Mouse (Mus musculus): Measurements from ENCODE around the gene Pias3. TPM values are rescaled to one million over a fixed set of nuclear protein-coding genes. Genes with fewer than 3 reads are reported as not detected.
A peak's percentile ranks its signal among the peaks of the same experiment; 100 is the strongest.

Pias3 gene
- polyA plus RNA-seq, 1 experiment from 2014 or later: 43.4 TPM

DNA sequence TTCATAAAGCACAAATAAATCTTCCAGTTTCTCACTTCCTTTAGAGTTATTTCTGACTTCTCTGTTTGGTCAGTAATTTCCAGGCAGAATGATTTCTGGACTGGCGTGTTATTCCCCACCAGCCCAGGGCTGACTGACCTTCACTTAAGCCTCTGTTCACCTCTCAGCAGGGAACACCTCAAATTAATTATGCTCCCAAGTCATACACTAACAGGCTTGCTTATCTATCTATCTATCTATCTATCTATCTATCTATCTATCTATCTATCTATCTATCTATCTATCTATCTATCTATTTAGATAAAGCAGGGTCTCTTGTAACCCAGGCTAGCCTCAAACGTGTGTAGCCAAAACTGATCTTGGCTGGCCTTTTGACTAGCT, 12.5 kb downstream of the Pias3 start:
- Histone ChIP-seq H3K9ac (ENCODE audit: low read depth, low read length) (no peak overlapping the region), H3K4me3 (ENCODE audit: low read length) (no peak overlapping the region; the same call in 1 of the 2 replicates), H3K4me2 (ENCODE audit: low read length) (peak overlapping the region; percentile 89), H3K9me3 (ENCODE audit: control insufficient read depth, low read length) (no peaks in the 10 kb centered on the region), H3K27me3 (replicated peaks; ENCODE audit: control insufficient read depth, insufficient read depth, low read length) (no peaks in the 10 kb centered on the region), H3K27ac (ENCODE audit: low read depth, low read length) (no peak overlapping the region), H3K4me1 (ENCODE audit: control insufficient read depth, insufficient read depth, low read depth, low read length) (no peaks in the 10 kb centered on the region), H3K36me3 (ENCODE audit: control insufficient read depth, insufficient read depth, low read length) (peaks cover 6% of the 10 kb centered on the region; the same call in 1 of the 2 replicates)
- 45% methylated on average over 2 of the region's 2 CpGs for WGBS
- ATAC-seq: peak; percentile 34; the same call in 1 of the 2 replicates

DNA sequence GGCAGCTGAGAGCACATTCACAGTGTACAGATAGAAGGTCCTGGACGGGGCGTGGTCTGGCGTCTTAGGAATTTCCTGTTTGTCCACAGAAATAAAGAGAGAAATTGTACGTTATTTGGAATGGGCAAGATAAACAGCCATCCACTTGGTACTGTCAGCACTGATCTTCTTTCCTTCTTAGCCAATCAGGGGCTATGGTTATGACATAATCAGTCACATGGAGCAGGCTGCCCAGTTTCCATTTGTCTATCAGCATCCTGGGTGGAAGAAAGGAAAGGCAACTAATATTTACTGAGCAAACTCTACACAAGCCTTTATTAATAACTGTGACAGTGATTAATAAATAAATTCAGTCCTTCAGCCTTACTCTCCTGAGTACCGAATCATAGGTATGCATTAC, 18.1 kb downstream of the Pias3 start:
- no peaks in the 10 kb centered on the region for H3K4me1 ChIP-seq (ENCODE audit: control insufficient read depth, insufficient read depth, low read depth, low read length)
- H3K27ac ChIP-seq (ENCODE audit: low read depth, low read length): no peak overlapping the region
- no peaks in the 10 kb centered on the region for H3K9me3 ChIP-seq (ENCODE audit: control insufficient read depth, low read length)
- H3K4me2 ChIP-seq (ENCODE audit: low read length): no peak overlapping the region
- H3K36me3 ChIP-seq (ENCODE audit: control insufficient read depth, insufficient read depth, low read length): peaks cover 9% of the 10 kb centered on the region
- WGBS: 91% methylated on average over 5 of the region's 5 CpGs
- no peak for ATAC-seq
- H3K27me3 ChIP-seq (replicated peaks; ENCODE audit: control insufficient read depth, insufficient read depth, low read length): no peaks in the 10 kb centered on the region
- no peak overlapping the region for H3K9ac ChIP-seq (ENCODE audit: low read depth, low read length)
- no peak overlapping the region for H3K4me3 ChIP-seq (ENCODE audit: low read length)

DNA sequence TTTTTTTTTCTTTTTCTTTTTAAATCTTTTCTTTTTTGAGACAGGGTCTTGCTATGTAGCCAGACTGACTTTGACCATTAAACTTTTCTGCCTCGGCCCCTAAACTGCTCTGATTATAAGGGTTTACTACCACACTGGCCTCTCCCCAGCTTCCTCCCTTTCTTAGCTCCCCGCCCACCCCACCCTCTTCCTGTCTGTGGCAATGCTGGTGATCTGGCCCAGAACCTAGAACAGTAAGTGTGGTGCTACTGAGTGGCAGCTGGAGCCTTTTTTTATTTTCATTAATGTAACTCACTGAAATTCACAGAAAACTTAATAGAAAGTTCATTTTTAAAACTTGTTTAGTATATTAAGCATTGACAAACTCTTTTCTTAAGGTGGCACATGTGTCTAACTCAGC, 19.7 kb downstream of the Pias3 start:
- no peak overlapping the region for H3K9ac ChIP-seq (ENCODE audit: low read depth, low read length)
- H3K4me2 ChIP-seq (ENCODE audit: low read length): no peak overlapping the region
- H3K36me3 ChIP-seq (ENCODE audit: control insufficient read depth, insufficient read depth, low read length): peaks cover 9% of the 10 kb centered on the region
- H3K4me1 ChIP-seq (ENCODE audit: control insufficient read depth, insufficient read depth, low read depth, low read length): no peaks in the 10 kb centered on the region
- no peak for ATAC-seq
- WGBS: 85% methylated on average over 2 of the region's 2 CpGs
- H3K4me3 ChIP-seq (ENCODE audit: low read length): no peak overlapping the region
- H3K27me3 ChIP-seq (replicated peaks; ENCODE audit: control insufficient read depth, insufficient read depth, low read length): no peaks in the 10 kb centered on the region
- no peak overlapping the region for H3K27ac ChIP-seq (ENCODE audit: low read depth, low read length)
- H3K9me3 ChIP-seq (ENCODE audit: control insufficient read depth, low read length): no peaks in the 10 kb centered on the region

DNA sequence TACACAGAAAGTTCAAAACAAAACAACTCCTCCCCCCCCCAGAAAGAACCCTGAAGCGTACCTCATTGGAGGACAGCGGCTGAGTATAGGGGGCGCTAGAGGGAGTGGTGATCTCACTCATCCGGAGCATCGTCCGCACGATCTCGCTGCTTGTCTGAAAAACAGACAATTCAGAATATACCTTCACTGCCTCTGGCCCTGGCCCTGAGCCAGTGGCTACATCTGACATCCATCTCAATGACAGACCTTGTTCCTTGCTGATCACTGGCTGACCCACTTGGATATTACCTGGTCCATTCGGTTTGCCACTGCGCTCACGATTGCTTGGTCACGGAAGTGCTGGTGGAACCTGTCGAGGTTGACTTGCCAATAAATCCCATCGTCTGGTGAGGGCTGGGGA, 23.0 kb downstream of the Pias3 start:
- 30% methylated on average over 14 of the region's 14 CpGs for WGBS
- Histone ChIP-seq H3K27ac (ENCODE audit: low read depth, low read length) (peak overlapping the region; percentile 9; the same call in 1 of the 2 replicates), H3K4me1 (ENCODE audit: control insufficient read depth, insufficient read depth, low read depth, low read length) (no peaks in the 10 kb centered on the region), H3K4me3 (ENCODE audit: low read length) (no peak overlapping the region), H3K36me3 (ENCODE audit: control insufficient read depth, insufficient read depth, low read length) (peaks cover 15% of the 10 kb centered on the region), H3K9ac (ENCODE audit: low read depth, low read length) (no peak overlapping the region), H3K9me3 (ENCODE audit: control insufficient read depth, low read length) (no peaks in the 10 kb centered on the region), H3K27me3 (replicated peaks; ENCODE audit: control insufficient read depth, insufficient read depth, low read length) (no peaks in the 10 kb centered on the region), H3K4me2 (ENCODE audit: low read length) (peak overlapping the region; percentile 15; the same call in 1 of the 2 replicates)
- peak; percentile 60; the same call in 1 of the 2 replicates for ATAC-seq

DNA sequence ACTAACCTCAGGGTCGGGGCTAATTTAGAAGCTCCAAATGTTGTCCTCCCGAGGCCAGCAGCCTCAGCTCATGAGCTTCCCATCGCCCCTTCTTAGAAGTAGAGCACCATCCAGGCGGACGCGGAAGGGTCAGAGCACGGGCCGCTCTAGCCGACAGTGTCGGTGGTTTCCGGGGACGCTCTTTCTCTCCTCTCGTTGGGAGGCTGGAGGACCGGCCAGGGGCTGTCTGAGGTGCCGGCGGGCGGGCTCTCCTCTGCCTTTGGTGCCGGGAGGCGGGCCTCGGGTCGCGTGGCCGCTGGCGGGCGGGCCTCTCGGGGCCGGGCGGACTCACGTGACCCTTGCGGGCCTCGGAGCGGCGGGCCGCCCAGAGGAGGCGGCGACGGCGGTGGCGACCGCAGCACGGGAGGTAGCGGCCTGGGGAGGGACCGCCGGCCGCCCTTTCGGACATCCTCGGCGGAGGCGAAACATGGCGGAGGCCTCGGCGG, 31.2 kb downstream of the Pias3 start, which contains the start of the genes Polr3c and Rnf115:
Gene Polr3c (minus strand): TSS at position 286 of the 485 bp plus-strand sequence.
Gene Rnf115 (plus strand): TSS at position 322 of the 485 bp plus-strand sequence.
- Histone ChIP-seq H3K4me1 (ENCODE audit: control insufficient read depth, insufficient read depth, low read depth, low read length) (peaks cover 16% of the 10 kb centered on the region), H3K4me2 (ENCODE audit: low read length) (peak within 1 kb of the TSS; percentile 78), H3K9ac (ENCODE audit: low read depth, low read length) (peak within 1 kb of the TSS; percentile 88), H3K27me3 (replicated peaks; ENCODE audit: control insufficient read depth, insufficient read depth, low read length) (no peaks in the 10 kb centered on the region), H3K9me3 (ENCODE audit: control insufficient read depth, low read length) (no peaks in the 10 kb centered on the region), H3K27ac (ENCODE audit: low read depth, low read length) (peak within 1 kb of the TSS; percentile 88), H3K36me3 (ENCODE audit: control insufficient read depth, insufficient read depth, low read length) (peaks cover 7% of the 10 kb centered on the region), H3K4me3 (ENCODE audit: low read length) (peak within 1 kb of the TSS; percentile 83)
- peak; percentile 99 for ATAC-seq
- under 1% methylated on average over 47 of the region's 52 CpGs for WGBS

DNA sequence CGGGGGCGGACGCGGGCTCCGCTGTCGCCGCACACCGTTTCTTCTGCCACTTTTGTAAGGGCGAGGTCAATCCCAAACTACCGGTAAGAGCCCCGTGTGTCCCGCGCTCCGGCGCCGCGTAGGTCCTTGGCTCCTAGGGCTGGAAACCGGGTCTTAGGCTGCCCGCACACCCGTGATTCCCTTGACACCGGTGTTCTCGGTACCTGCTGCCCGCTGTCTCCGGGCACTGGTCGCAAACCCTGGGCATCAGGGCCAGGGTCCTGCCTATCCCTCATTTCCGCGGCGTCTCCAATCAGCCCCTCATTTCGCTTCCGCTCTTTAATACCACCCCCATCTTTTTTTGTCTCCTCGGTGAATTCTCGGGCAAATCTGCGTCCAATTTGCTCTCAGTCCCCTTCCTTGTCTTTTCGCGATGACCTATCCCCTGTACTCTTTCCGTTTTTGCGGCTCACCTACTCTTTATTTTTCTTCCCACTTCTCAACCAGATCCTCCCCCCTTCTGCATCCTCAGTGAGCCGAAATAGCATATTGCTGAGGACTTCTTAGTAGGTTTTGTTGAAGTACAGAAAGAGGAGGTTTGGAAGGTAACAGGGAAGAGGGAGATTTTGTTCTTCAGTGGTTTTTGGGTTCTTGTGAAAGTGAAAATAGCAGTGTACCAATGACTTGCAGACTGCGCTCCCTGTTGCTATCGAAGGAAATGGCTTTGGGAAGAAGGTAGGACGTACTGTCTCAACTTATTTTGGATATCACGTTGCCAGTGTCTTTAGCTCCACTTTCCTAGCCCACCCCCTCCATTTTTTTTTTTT, 31.8 kb downstream of the Pias3 start:
- H3K4me3 ChIP-seq (ENCODE audit: low read length): peak overlapping the region; percentile 83
- peak; percentile 60 for ATAC-seq
- H3K4me1 ChIP-seq (ENCODE audit: control insufficient read depth, insufficient read depth, low read depth, low read length): peaks cover 16% of the 10 kb centered on the region
- no peaks in the 10 kb centered on the region for H3K27me3 ChIP-seq (replicated peaks; ENCODE audit: control insufficient read depth, insufficient read depth, low read length)
- peaks cover 6% of the 10 kb centered on the region for H3K36me3 ChIP-seq (ENCODE audit: control insufficient read depth, insufficient read depth, low read length)
- peak overlapping the region; percentile 78 for H3K4me2 ChIP-seq (ENCODE audit: low read length)
- H3K9me3 ChIP-seq (ENCODE audit: control insufficient read depth, low read length): no peaks in the 10 kb centered on the region
- peak overlapping the region; percentile 88 for H3K27ac ChIP-seq (ENCODE audit: low read depth, low read length)
- WGBS: under 1% methylated on average over 33 of the region's 42 CpGs
- peak overlapping the region; percentile 88 for H3K9ac ChIP-seq (ENCODE audit: low read depth, low read length)

DNA sequence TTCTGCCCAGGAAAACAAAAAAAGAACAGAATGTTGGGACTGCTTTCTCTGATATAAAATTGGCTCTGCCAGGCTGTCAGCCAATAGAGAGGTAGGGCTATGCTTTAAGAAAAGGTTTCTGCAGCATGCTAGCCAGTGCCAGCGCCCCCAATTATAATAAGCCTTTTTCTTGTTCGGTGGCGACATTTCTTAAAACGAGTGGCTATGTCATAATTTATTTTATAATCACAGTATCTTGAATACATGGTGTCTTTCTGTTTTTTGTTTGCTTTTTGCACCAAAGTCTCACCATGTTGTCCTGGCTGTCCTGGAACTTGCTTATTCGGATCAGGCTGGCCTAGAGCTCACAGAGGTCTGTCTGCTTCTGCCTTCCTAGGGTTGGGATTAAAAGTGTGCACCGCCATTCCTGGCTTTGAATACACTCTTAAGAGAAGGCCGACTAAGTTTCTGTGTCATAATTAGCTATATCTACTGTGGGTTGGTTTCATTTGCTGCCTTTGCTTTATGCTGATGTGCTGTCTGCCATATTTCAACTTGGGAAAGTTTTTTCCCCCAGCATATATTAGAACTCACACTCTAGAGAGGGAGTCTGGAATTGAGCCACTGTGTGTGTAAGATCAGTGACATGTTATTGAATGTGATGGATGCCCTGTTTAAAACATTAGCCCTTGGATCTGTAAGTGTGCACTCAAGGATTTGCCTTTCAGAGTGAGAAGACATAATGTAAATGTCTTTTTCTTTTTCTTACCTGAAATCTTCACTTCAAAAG, 32.6 kb downstream of the Pias3 start:
- Histone ChIP-seq H3K4me3 (ENCODE audit: low read length) (peak overlapping the region; percentile 83), H3K4me1 (ENCODE audit: control insufficient read depth, insufficient read depth, low read depth, low read length) (peaks cover 16% of the 10 kb centered on the region), H3K36me3 (ENCODE audit: control insufficient read depth, insufficient read depth, low read length) (peaks cover under 1% of the 10 kb centered on the region; the same call in 1 of the 2 replicates), H3K9me3 (ENCODE audit: control insufficient read depth, low read length) (no peaks in the 10 kb centered on the region), H3K27ac (ENCODE audit: low read depth, low read length) (peak overlapping the region; percentile 88; the same call in 1 of the 2 replicates), H3K27me3 (replicated peaks; ENCODE audit: control insufficient read depth, insufficient read depth, low read length) (no peaks in the 10 kb centered on the region), H3K9ac (ENCODE audit: low read depth, low read length) (0 out of 2 replicates have a peak overlapping the region, but pooled peaks have one; percentile 12), H3K4me2 (ENCODE audit: low read length) (peak overlapping the region; percentile 78)
- no peak for ATAC-seq
- WGBS: 39% methylated on average over 7 of the region's 7 CpGs

DNA sequence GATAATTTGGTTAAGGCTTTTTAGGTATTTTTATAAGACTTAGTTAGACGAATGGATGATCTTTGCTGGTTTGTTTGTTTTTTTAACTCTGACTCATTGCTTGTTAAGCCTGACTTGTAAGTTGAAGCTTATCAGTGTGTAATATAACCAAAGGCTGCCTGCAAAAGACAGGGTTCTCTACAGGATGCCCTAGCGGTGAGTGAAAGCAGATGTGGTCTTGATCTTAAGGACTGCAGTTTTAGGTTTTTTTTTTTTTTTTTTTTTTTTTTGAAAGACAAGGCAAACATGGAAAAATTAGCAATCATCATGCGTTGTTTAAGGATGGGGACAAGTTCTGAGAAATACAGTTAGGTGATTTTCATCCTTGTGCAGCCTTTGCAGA, 33.2 kb downstream of the Pias3 start:
- 82% methylated on average over 3 of the region's 3 CpGs for WGBS
- Histone ChIP-seq H3K4me3 (ENCODE audit: low read length) (no peak overlapping the region), H3K27ac (ENCODE audit: low read depth, low read length) (no peak overlapping the region), H3K4me2 (ENCODE audit: low read length) (no peak overlapping the region; the same call in 1 of the 2 replicates), H3K27me3 (replicated peaks; ENCODE audit: control insufficient read depth, insufficient read depth, low read length) (no peaks in the 10 kb centered on the region), H3K36me3 (ENCODE audit: control insufficient read depth, insufficient read depth, low read length) (no peaks in the 10 kb centered on the region), H3K9ac (ENCODE audit: low read depth, low read length) (no peak overlapping the region), H3K9me3 (ENCODE audit: control insufficient read depth, low read length) (no peaks in the 10 kb centered on the region), H3K4me1 (ENCODE audit: control insufficient read depth, insufficient read depth, low read depth, low read length) (peaks cover 16% of the 10 kb centered on the region)
- ATAC-seq: no peak

DNA sequence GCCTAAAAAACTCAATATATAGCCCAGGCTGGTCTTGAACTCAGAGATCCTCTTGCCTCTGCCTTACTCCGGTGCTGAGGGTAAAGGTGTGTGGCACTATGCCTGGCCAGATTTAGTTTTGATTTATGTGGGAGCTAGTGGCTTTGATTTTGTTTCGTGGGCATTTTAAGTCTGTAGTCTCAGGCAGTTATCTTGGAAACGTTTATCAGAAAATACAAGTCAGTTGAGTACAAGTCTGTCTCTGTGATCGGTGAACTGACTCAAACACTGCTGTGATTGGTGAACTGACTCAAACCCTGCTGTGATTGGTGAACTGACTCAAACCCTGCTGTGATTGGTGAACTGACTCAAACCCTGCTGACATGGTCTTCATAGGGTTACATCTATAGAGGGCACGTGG, 34.6 kb downstream of the Pias3 start:
- Histone ChIP-seq H3K4me3 (ENCODE audit: low read length) (no peak overlapping the region), H3K27ac (ENCODE audit: low read depth, low read length) (no peak overlapping the region), H3K36me3 (ENCODE audit: control insufficient read depth, insufficient read depth, low read length) (no peaks in the 10 kb centered on the region), H3K9ac (ENCODE audit: low read depth, low read length) (no peak overlapping the region), H3K9me3 (ENCODE audit: control insufficient read depth, low read length) (no peaks in the 10 kb centered on the region), H3K27me3 (replicated peaks; ENCODE audit: control insufficient read depth, insufficient read depth, low read length) (no peaks in the 10 kb centered on the region), H3K4me2 (ENCODE audit: low read length) (no peak overlapping the region), H3K4me1 (ENCODE audit: control insufficient read depth, insufficient read depth, low read depth, low read length) (peaks cover 16% of the 10 kb centered on the region)
- ATAC-seq: no peak
- 68% methylated on average over 5 of the region's 5 CpGs for WGBS
